Mouse (Mus musculus) midbrain, embryonic 16.5 days (tissue): ENCODE measurements around the gene Ascl3. TPM values are rescaled to one million over a fixed set of nuclear protein-coding genes. Genes with fewer than 3 reads are reported as not detected.

Experiments used
- ATAC-seq: fragments of 200-750 bp; cut with Nextera tagmentation; 2 replicates; pipeline ENCODE4 v1.8.0; 2017; ENCODE audit warnings: moderate TSS enrichment
- H3K27ac ChIP-seq: fragments of 300-500 bp; sonication (generic); 2 replicates; pipeline ENCODE4 v1.5.1; 2014; ENCODE audit warnings: mild to moderate bottlenecking, low read length, mixed read lengths
- H3K27me3 ChIP-seq: fragments of 300-500 bp; sonication (generic); 2 replicates; pipeline ENCODE4 v1.6.1; 2014; ENCODE audit warnings: low read depth, low read length, mixed read lengths; ENCODE audit not compliant: control insufficient read depth, insufficient read depth
- H3K36me3 ChIP-seq: fragments of 300-500 bp; sonication (generic); 2 replicates; pipeline ENCODE4 v1.6.1; 2014; ENCODE audit warnings: mild to moderate bottlenecking, low read length, moderate library complexity, mixed read lengths; ENCODE audit not compliant: control insufficient read depth, insufficient read depth
- H3K4me1 ChIP-seq: fragments of 300-500 bp; sonication (generic); 2 replicates; pipeline ENCODE4 v1.6.1; 2014; ENCODE audit warnings: mild to moderate bottlenecking, low read length, mixed read lengths; ENCODE audit not compliant: control insufficient read depth, insufficient read depth
- H3K4me2 ChIP-seq: fragments of 300-500 bp; sonication (generic); 2 replicates; pipeline ENCODE4 v1.6.1; 2014; ENCODE audit warnings: mild to moderate bottlenecking, low read length, mixed read lengths
- H3K4me3 ChIP-seq: fragments of 300-500 bp; sonication (generic); 2 replicates; pipeline ENCODE4 v1.5.1; 2014; ENCODE audit warnings: low read depth, mild to moderate bottlenecking, low read length, moderate library complexity, mixed read lengths
- H3K9ac ChIP-seq: fragments of 300-500 bp; sonication (generic); 2 replicates; pipeline ENCODE4 v1.6.1; 2014; ENCODE audit warnings: low read depth, low read length, mixed read lengths
- H3K9me3 ChIP-seq: fragments of 300-500 bp; sonication (generic); replicated peaks from 2 replicates; pipeline ENCODE4 v1.6.1; 2014; ENCODE audit warnings: mild to moderate bottlenecking, low read length, mixed read lengths; ENCODE audit not compliant: control insufficient read depth, poor library complexity, severe bottlenecking
- WGBS: fragments of 180-500 bp; shearing (Covaris S2); extraction: QIAGEN DNeasy Blood & Tissue Kit; methylation state at CpG from one replicate; pipeline ENCODE4 v1.1.7; 2014; 5-methylcytosine and 5-hydroxymethylcytosine counted together
- polyA plus RNA-seq: library from polyadenylated mRNA; unstranded; fragments of >200 nt; fragmentation: Nextera tagmentation; extraction: Ambion mirVana; gene quantifications from 2 replicates; pipeline ENCODE4 v1.2.1, GENCODE M21; 2015

The Ascl3 gene
- polyA plus RNA-seq, 1 experiment from 2014 or later: 0.28 TPM

GRCm38 (mm10) chr7:109680284-109680683 lies 51.2 kb downstream of the Ascl3 start:
- H3K27me3 ChIP-seq: no peaks in the 10 kb centered on the region
- H3K36me3 ChIP-seq: no peaks in the 10 kb centered on the region
- H3K4me3 ChIP-seq: no peak overlapping the region
- no peak overlapping the region for H3K4me2 ChIP-seq
- no peak for ATAC-seq
- H3K9me3 ChIP-seq: no peaks in the 10 kb centered on the region
- WGBS: 93% methylated on average over 2 of the region's 2 CpGs
- H3K4me1 ChIP-seq: no peaks in the 10 kb centered on the region
- no peak overlapping the region for H3K27ac ChIP-seq
- H3K9ac ChIP-seq: no peak overlapping the region

Other genes starting within 250 kb of the Ascl3 start
- 1.6 and 1.7 TPM in 2 replicates for gene Trim66, start 223.6 kb downstream of the Ascl3 start, polyA plus RNA-seq
- gene Rpl27a, start 212.6 kb downstream of the Ascl3 start, polyA plus RNA-seq: 73.6 and 75.9 TPM in 2 replicates
- gene St5, start 28.1 kb downstream of the Ascl3 start, polyA plus RNA-seq: 18.6 and 18.8 TPM in 2 replicates
- 13.3 and 13.9 TPM in 2 replicates for gene Akip1, start 28.0 kb downstream of the Ascl3 start, polyA plus RNA-seq
- 0.25 and 0.44 TPM in 2 replicates for gene BC051019, start 7.9 kb downstream of the Ascl3 start, polyA plus RNA-seq
- 125 and 136 TPM in 2 replicates for gene Tmem9b, start 21.1 kb upstream of the Ascl3 start, polyA plus RNA-seq
- gene Nrip3, start 50.3 kb upstream of the Ascl3 start, polyA plus RNA-seq: 10.9 and 12.8 TPM in 2 replicates
- gene Scube2, start 134.0 kb upstream of the Ascl3 start, polyA plus RNA-seq: 1.2 and 2.9 TPM in 2 replicates
- gene Dennd5a, start 228.7 kb upstream of the Ascl3 start, polyA plus RNA-seq: 38.5 and 40.2 TPM in 2 replicates